Mouse (Mus musculus): ENCODE results near the gene Pde4d. TPM values are rescaled to one million over a fixed set of nuclear protein-coding genes. Genes with fewer than 3 reads are reported as not detected.
A peak's percentile ranks its signal among the peaks of the same experiment; 100 is the strongest.
"Not testable (repeated sequence)": the region's sequence is repeated elsewhere in the genome, so short reads cannot be mapped to it uniquely, and the experiment has no call there.

Pde4d gene
- total RNA-seq, 2 experiments from 2014 or later: 36.9 to 46.8 TPM

DNA sequence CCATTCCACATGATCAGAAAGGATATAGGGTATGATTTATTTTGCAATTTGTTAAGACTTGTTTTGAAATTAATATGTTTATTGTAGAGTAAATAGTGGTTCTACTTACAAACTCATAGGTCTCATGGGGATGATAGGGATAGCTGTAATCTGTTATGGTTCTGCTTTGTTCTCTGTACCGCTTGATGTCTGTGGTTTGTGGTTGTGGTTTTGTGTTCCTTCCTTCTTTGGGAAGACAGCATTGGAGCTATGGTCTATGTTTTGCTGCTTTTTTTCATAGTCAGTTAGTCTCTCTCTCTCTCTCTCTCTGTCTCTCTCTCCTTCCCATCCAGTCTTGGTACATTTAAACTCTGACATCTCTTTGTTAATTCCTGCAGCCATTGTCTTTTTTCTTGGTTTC, 217.3 kb downstream of the Pde4d start:
- DNase-seq: no peak
- intact Hi-C loops (cut with DNase I): no loop called here

DNA sequence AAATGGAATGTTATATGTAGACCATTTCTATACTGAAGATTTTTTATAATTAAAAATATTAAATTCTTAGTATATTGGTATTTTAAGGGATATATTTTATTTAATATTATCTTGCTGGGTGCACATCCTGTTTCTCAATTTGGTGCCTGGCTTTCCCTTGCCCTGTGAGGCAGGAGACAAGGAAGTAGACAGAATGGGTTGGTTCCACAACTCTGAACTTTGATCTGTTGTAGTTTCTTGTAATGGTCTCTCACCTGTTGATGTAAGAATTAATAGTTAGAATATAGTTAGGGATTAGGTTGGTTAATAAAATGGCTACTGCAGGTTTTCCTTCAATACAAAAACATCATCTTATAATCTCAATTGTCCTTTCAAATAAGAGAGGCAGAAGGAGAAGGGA, 227.3 kb downstream of the Pde4d start:
- intact Hi-C loops (cut with DNase I): no loop called here

DNA sequence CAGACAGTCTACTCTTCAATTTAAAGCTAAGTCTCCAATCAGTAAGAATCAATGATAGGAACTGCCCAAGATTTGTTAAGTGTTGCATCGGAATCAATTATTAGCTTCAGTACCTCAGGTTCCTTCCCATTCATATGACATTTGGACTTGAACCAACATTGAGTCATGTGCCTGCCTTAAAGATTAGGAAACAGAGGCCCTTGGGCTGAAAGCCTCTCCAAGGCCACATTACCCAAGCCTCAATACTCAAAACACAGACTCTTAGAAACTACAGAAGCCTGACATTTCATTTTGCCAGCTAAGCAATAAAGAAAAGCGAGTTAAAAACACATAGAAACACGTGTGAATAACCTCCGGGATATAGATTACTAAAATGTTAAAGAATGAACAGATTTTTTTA, 233.3 kb downstream of the Pde4d start:
- intact Hi-C loops (cut with DNase I): no loop called here
- no peak for DNase-seq

More for the DNA sequence above, 227.3 kb downstream of the Pde4d start:
- DNase-seq: no peak

DNA sequence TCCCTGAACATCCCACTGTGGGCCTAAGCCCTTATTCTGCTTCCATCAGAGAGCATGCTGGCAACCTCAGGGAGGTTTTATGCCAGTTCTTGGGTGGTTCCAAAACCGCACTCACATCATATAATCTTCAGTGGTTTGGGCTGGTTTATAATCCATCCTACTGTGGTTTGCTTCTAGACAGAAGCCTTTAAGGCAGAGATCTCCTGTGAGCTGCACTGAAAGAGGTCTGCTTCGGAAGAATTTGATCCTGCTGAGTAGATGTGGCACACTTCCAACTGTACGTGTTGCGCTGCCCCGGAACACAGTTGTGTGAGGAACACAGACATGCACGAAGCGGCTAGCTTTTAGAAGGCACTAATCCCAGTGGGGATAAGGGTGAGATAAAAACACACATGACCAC, 236.1 kb downstream of the Pde4d start:
- peak; percentile 4 to 26 for DNase-seq
- intact Hi-C loops (cut with DNase I): no loop called here

DNA sequence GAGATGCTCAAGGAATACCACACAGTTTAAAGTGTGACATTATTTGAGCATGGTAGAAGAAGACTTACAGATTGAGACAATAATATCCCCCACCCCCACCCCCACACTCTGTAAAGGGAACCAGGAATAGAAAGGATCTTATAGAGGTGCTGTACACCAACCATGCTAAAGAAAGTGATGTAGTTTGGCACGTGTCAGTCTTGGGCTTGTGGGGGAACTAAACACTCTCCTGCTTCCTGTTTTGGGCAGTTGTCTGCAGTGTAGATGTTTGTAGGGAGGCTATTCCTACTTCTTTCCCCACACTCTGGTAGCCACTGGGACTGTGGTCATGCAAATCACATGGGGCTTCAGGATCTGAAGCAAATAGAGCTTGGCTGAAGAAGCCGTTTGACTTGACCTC, 236.5 kb downstream of the Pde4d start:
- intact Hi-C loops (cut with DNase I): no loop called here

DNA sequence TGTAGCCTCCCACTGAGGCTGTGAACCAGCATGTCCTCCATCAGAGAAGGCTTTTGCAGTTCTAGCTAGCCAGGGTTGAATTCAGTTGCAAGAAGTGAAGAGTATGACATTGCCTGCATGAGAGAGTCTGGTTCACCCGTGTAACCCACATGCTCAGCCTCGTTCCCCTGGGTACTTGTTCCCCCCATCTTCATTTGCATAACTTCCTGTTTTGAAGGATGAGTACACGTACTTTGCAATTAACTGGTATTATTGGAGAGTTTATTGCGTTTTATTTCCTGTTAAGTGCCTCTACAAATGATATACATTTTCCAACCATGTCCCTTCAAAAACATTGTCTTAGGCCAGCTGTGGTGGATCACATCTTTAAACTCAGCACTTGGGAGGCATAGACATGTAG, 237.1 kb downstream of the Pde4d start:
- no peak for DNase-seq
- intact Hi-C loops (cut with DNase I): no loop called here

More for the DNA sequence above, 236.5 kb downstream of the Pde4d start:
- DNase-seq: no peak

DNA sequence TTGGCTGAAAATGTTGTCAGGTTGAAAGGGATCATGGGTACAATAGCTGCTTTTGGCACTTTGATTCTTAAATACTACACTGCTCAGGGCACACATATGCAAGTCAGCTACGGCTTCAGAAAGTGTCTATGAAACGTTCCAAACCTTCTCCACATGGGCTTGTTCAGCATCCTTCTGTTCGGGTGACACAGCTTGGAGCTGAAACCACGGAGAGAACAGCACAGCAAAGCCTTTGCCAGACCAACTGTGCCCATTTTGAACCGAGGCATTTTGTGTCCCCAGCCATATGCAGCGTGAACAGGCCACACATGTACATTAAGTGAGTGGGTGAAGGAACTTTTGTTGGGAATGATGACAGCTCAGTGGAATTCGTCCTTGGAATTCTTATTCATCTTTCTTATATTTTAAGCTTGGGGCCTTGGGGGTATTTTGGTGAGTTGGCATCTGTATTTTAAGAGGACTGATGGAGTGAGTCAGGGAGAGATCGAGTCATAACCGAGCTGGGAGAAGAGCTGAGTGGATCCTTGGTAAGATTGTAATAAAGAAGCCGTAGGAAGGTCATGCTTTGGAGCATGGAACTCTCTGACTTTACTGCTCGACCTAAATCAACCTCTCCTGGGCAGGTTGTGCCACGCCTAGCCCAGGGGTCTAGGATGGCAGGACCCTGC, 243.3 kb downstream of the Pde4d start:
- DNase-seq: no peak
- intact Hi-C loops (cut with DNase I): no loop called here

DNA sequence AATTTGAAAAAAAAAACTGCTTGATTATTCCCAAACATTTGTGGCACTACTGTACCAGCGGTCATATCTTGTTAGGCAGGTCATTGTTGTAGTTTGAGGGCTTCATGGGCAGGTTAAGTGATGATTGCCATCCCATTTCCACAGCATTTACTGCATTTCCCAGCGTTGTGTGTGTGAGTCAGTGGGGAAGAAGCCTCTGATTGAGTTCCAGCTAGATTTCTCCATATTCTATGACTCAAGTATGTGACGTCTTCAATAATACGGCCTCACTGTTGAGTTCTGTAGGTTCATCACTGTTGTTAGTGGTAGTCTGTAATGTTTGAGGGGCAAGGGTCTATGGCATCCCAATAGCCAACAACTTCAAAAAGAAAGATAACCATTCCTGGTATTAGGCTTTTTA, 255.7 kb downstream of the Pde4d start:
- intact Hi-C loops (cut with DNase I): no loop called here
- no peak for DNase-seq

DNA sequence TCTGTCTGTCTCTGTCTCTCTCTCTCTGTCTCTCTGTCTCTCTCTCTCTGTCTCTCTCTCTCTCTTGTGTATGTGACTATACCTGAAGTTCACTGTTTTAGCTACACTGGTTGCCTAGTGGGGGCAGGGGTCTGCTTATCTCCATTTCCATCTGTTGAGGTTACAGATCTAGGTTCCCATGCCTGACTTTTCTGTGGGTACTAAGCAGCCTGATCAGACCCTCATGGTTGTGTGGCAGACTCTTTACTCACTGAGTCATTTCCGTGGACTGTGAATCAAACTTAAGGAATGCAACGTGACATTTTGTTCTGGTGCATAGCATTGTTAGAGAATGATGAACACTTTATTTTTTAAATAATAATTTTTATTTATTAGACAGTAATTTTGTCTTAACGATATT, 264.3 kb downstream of the Pde4d start:
- DNase-seq: no peak
- intact Hi-C loops (cut with DNase I): no loop called here

DNA sequence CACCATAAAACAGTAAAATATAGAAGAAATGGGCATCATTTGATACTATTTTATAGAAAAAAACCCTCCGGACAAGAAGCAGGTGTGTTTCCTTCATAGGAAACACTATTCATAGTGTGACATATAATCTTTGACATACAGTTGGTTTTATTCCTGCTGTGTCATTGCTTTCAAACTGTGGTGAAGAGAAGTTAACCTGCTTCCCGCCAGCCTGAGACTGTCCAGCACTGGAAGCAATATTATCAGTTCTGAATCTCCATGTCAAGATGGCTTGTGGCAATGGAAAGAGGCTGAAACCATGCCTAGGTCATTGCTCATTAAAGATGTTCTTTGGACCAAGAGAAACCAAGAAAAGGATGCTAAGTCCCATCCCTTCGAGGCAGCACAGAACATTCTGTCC, 265.3 kb downstream of the Pde4d start:
- intact Hi-C loops (cut with DNase I): no loop called here
- no peak for DNase-seq

DNA sequence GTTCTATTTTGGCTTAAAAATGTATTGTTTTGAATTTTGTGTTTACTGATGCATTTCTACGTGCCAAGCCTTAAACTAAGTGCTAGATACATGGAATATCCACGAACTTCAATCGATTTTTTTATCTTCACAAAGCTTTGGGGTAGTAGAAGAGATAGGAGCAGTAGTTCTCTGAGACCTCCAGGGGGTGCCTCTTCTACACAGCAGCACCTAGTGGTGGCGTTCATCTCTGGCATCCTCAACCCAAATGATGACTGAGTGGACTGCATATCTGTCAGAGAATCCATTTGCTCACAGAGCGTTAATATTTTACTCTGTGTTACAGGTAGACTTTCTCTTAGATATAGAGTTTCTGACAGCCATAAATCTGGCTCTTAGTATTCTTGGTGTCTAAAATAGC, 272.5 kb downstream of the Pde4d start:
- DNase-seq: peak; percentile 30 to 31
- intact Hi-C loops (cut with DNase I): loop anchor here (5.0 kb wide), 1 partner anchor 490 kb away; no protein-coding TSS in a partner anchor

DNA sequence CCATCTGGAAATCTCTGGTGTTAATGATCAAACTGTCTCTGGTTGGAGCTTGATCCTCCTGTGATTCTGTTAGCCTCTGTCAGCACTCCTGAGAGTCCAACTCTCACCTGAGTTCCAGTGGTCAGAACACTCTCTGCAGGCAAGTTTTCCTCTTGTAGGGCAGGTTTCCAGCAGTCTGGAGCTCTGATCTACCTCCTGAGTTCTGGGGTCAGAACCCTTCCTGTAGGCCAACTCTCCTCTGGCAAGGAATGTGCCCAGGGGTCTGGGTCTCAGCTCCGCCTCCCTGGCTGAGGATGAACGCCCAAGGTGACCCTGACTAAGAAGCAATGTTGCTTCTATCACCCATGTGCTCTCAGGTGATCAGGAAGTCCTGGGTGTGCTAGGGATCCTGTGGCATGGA, 284.6 kb downstream of the Pde4d start:
- intact Hi-C loops (cut with DNase I); DNase-seq: not testable (repeated sequence)

DNA sequence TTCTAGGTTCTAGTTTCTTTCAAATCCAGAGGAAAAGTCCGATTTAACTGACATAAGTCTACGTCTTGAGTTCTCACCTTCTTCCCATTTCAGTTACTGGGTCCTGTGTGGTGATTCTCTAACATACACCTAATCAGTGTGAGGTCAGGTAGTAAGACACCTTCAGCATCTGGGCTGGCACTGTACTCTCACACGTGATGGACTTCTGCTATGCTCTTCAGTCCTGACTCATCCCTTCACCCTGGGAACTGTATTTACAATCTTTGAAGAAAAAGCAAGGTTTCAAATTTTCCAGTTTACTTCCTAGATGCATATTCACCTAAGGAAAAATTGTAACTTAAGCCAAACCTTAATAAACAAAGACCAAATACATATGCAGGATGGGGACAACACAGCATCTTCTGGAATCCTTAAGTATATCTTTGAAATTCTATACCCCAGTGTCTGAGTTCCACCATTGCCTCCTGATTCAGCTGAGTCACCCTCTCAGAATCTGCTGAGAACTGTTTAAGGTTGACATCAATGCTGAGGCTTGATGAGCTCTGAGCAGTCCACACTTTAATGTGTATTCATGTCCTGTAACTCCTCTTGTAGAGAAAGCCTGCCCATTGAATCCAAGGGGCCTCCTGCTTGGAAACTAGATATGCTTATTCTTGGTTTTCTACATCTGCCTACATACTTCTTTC, 301.6 kb downstream of the Pde4d start:
- DNase-seq: no peak
- intact Hi-C loops (cut with DNase I): no loop called here

DNA sequence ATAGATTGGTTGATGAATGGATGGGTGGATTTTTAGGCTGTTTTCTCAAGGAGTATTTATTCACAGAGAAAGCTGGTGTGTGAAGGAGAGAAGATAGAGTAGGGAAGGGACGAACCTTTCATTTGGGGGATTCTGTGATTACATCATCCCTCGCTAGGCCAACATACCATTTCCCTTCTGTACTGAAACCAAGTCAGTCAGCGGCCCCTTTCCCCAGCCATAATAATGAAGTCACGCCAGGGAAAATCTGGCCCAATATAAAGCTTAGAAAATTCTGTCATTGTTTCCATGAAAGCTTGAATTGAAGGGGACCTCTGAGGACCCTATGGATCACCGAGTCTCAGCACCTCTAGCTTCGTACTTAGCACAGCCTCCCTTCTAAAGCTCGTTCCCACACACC, 307.7 kb downstream of the Pde4d start:
- intact Hi-C loops (cut with DNase I): no loop called here
- DNase-seq: no peak

DNA sequence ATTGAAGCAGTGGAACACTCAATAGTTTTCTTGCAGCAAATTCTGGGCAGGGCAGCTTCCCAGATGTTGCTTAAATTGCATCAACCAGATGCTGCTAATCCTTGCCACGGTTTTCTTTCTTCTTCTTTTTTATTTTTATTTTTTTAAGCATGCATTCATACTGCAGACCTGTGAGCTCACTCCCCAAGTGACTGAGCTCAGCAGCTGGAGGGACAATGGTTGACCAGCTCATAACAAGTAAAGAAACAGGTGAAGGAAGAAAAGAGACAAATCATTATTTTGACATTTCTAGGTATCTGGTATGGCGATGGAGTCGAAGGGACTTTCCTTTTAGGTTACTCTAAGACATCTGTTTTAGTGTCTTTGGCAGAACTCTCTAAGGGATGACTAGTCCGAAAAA, 308.6 kb downstream of the Pde4d start:
- intact Hi-C loops (cut with DNase I): no loop called here
- DNase-seq: no peak

DNA sequence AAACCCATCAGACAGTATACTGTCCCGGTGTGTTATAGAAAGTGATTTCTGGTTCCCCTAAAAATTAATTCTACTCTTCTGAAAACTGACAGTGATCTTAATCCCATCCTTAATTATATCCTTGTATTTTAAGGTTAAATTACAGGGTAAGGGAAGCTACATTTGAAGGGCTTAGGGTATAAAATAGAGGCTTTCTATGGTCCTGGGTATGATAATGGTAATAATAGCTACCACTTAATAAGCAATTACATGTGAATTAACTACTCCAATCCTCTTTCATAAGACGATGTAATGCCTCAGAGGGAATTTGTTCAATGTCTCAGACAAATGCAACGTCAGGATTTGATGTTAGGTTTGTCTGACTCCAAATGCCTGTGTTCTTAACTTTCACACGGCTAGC, 309.4 kb downstream of the Pde4d start:
- intact Hi-C loops (cut with DNase I): no loop called here
- no peak for DNase-seq

DNA sequence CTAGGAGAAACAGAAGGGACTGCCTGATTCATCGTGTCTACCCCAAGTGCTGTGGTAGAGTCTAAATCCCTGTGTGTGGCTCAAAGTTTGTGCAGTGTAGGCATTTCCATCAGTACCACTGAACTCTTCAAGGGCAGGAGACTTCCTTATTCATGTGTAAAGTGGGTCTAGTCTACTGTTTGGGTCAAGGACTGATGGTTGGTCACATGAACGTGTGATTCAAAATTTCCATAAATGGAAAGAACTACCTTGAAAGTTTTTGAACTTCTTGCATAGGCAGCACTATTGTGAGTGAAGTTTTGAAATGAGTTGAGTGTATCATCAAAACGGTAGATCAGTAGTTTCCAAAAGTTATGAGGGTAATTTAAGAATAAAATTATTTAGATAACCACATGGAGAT, 313.5 kb downstream of the Pde4d start:
- intact Hi-C loops (cut with DNase I): no loop called here
- no peak for DNase-seq

DNA sequence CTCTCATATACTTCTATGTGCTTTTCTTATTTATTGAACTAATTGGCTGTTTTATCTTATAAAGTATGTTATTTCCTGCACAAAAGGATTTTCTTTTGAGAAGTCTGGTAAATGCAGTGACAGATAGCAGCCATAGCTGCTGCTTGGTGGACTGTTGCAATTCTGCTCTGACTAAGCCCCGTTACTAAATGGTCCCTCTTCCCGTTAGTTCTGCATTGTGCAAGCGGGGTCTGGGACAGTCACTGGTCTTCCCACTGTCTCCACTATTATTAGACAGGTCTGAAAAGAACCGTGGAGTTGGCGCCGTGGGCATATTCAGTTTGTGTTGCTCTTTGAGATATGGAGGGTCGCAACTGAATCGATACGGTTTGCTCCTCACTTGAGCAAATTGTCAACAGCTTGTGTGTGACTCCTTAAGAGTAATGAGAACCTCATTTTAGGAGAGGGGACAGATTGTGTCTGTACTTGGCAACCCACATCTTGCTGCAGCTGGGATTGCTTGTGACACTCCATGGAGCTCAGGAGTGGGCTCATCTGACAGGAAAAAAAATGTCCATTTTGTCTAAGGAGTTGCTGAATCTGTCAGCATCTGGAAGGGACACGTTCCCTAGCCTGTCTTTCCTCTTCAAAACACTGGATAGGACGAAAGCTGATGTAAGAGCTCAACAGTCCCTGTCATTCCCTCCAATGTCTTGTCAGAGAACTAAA, 316.4 kb downstream of the Pde4d start:
- intact Hi-C loops (cut with DNase I): no loop called here
- DNase-seq: no peak

DNA sequence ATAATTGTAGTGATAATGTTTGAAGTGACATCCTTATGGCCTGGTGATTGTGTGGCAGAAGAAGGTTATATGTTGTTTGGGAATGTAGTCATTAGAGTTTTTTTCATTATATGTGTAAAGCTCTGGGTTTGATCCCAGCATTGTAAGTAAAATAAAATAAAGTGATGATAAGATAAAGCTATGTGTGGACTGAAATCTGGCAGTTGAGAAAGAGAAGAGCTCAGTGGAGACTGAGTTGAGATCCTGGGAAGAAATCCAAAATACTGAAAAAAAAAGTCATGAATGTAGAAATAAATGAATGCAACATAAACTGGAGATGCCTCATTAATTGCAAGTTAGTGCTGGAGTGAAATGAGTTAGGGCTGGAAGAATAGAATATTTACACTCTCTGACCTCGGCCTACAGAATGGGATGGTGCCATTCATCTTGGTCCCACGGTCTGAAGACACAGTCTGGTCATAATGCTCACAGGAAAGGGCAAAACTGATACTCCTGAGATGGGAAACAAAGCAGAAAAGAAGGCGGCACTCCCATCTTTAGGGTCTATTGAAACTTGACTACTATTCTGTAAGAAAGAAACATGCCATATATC, 319.8 kb downstream of the Pde4d start:
- DNase-seq: no peak
- intact Hi-C loops (cut with DNase I): no loop called here

DNA sequence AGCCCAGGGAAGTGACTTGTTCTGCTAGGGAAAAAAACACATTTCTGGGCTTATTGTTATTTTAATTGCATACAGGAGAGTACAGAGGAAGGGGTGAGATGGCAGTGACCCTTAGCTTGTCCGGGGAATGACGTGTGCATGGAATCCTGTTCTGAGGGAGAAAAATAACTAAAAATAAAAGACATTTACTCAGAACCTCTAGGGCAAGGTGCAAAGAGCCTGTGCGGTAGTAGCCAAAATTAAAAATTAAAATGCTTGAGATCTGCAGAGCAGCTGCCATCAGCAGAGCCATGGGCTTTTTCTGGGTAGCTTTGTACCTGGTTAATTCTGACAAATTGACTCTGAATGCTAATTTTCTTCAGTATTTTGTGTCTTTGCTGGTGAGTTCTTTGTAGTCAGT, 322.6 kb downstream of the Pde4d start:
- intact Hi-C loops (cut with DNase I): no loop called here
- no peak for DNase-seq

DNA sequence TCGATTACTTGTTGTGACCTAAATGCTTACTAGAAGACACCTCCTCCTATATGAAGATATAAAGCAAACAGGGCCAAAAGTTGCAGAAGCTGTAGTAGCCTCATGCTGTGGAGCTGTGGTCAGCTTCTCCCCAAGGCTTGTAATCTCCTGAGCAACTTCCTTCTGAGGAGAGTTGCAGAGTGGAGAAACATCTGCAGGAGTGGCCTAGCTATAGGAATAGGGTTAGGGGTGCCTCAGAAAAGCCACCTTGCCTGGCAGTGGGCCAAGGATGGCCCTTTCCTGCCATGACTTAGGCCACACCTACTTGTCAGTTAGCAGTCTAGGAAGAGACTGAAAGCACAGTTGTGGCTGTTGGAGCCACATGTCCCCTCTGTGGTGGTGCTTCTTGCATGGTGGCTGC, 325.2 kb downstream of the Pde4d start:
- DNase-seq: no peak
- intact Hi-C loops (cut with DNase I): no loop called here

Measured in heart, postnatal 14 days (tissue).